Comparison of ENCODE assay signal across 17 mouse cellular contexts in genomic region chr11:60172074-60172473, GRCm38 (mm10). TPM values are rescaled to one million over a fixed set of nuclear protein-coding genes. Genes with fewer than 3 reads are reported as not detected.
DNase-seq lines count a peak whose midpoint lies in the region; ATAC-seq and TF ChIP-seq lines count a peak whose summit lies in the region.
"Had no signal": no experiment of that assay in that cellular context is flagged by ENCODE, and none has a peak within 500 bp of the region (broad histone marks: within the 10 kb centered on the region; RNA-seq: fewer than 3 reads in every experiment).

No protein-coding gene starts in this region.

- H3K27me3 ChIP-seq in heart, embryonic 10.5 days (ENCODE audit: insufficient read depth, poor library complexity, severe bottlenecking), result no peaks in the 10 kb centered on the region
- no peaks in the 10 kb centered on the region for H3K27me3 ChIP-seq in heart, embryonic 14.5 days (ENCODE audit: control insufficient read depth, insufficient read depth, low read length)
- no peaks in the 10 kb centered on the region for H3K27me3 ChIP-seq in stomach, embryonic 16.5 days (ENCODE audit: control insufficient read depth, insufficient read depth, low read length)
- no peaks in the 10 kb centered on the region for H3K27me3 ChIP-seq in thymus, adult 2 months (ENCODE audit: control insufficient read depth, insufficient read depth, low read length)

- no peak overlapping the region for H3K4me3 ChIP-seq in layer of hippocampus, adult 2 months
- no peak overlapping the region for H3K4me3 ChIP-seq in heart, embryonic 10.5 days
- no peak overlapping the region for H3K4me3 ChIP-seq in heart, embryonic 14.5 days (ENCODE audit: control insufficient read depth in 1 of 2, insufficient read depth in 1 of 2, low read depth in 1 of 2, low read length in 2 of 2)
- no peak overlapping the region for H3K4me3 ChIP-seq in stomach, embryonic 16.5 days (replicated peaks; ENCODE audit: low read length)
- H3K4me3 ChIP-seq in thymus, adult 2 months (ENCODE audit: control insufficient read depth, insufficient read depth, low read length), result no peak overlapping the region
- H3K4me3 ChIP-seq: hindbrain, embryonic 10.5 days; midbrain, embryonic 12.5 days had no signal

- no peak for ATAC-seq in heart, embryonic 14.5 days (ENCODE audit: insufficient number of reproducible peaks, insufficient read depth, low FRiP score, low read depth)
- ATAC-seq in stomach, embryonic 16.5 days (ENCODE audit: insufficient read depth, low FRiP score), result 0 out of 2 replicates have a peak, but pooled peaks have one; percentile 1

- TF ChIP-seq POLR2A in thymus, adult 2 months (IDR thresholded peaks at IDR 0.05; ENCODE audit: control insufficient read depth, extremely low read depth, insufficient read depth, low read length, poor library complexity), result no peak

- WGBS in heart, embryonic 10.5 days, result 73% methylated on average over 3 of the region's 3 CpGs
- WGBS in heart, embryonic 14.5 days, result 61% methylated on average over 3 of the region's 3 CpGs
- WGBS in stomach, embryonic 16.5 days, result 70% methylated on average over 3 of the region's 3 CpGs
- WGBS in thymus, adult 2 months, result 99% methylated on average over 3 of the region's 3 CpGs

- DNase-seq in layer of hippocampus, adult 2 months (ENCODE audit: low spot score in 2 of 2), result no peak
- no peak for DNase-seq in layer of hippocampus, postnatal 10 days (ENCODE audit: low spot score in 2 of 2)
- no peak for DNase-seq in heart, embryonic 10.5 days (ENCODE audit: low spot score)
- DNase-seq in cerebellum, postnatal 14 days, result no peak
- no peak for DNase-seq in thymus, adult 2 months
- DNase-seq: adrenal gland, postnatal 36 days; cerebellum, adult 9-10 months; gastrocnemius, postnatal 36 days; kidney, adult 11 months; kidney, postnatal 25 days; lung, adult 2 months; retina, postnatal 1 day had no signal

- no peaks in the 10 kb centered on the region for H3K9me3 ChIP-seq in heart, embryonic 10.5 days
- H3K9me3 ChIP-seq in heart, embryonic 14.5 days (ENCODE audit: control insufficient read depth, low read length), result no peaks in the 10 kb centered on the region
- no peaks in the 10 kb centered on the region for H3K9me3 ChIP-seq in stomach, embryonic 16.5 days (replicated peaks; ENCODE audit: control insufficient read depth, low read length)
- H3K9me3 ChIP-seq: hindbrain, embryonic 10.5 days; midbrain, embryonic 12.5 days had no signal

- no peak for TF ChIP-seq CTCF in layer of hippocampus, adult 2 months (conservative IDR thresholded peaks at IDR 0.05)
- no peak for TF ChIP-seq CTCF in thymus, adult 2 months (IDR thresholded peaks at IDR 0.05; ENCODE audit: borderline replicate concordance, control insufficient read depth, extremely low read depth, insufficient read depth, low read length, poor library complexity)

- peaks cover 16% of the 10 kb centered on the region; the same call in 1 of the 2 replicates for H3K36me3 ChIP-seq in heart, embryonic 10.5 days
- H3K36me3 ChIP-seq in heart, embryonic 14.5 days (ENCODE audit: control insufficient read depth, insufficient read depth, low read length), result peaks cover 3% of the 10 kb centered on the region; the same call in 1 of the 2 replicates
- H3K36me3 ChIP-seq in stomach, embryonic 16.5 days (ENCODE audit: control insufficient read depth, insufficient read depth, low read length), result no peaks in the 10 kb centered on the region
- no peaks in the 10 kb centered on the region for H3K36me3 ChIP-seq in thymus, adult 2 months (ENCODE audit: control insufficient read depth, insufficient read depth, low read length)
- H3K36me3 ChIP-seq: midbrain, embryonic 12.5 days had no signal

- no peak overlapping the region for H3K4me2 ChIP-seq in heart, embryonic 14.5 days (ENCODE audit: low read length)
- no peak overlapping the region for H3K4me2 ChIP-seq in stomach, embryonic 16.5 days (ENCODE audit: low read depth, low read length)
- H3K4me2 ChIP-seq: midbrain, embryonic 12.5 days had no signal

- H3K9ac ChIP-seq in heart, embryonic 14.5 days (ENCODE audit: low read length), result peak overlapping the region; percentile 7; the same call in 1 of the 2 replicates
- no peak overlapping the region for H3K9ac ChIP-seq in stomach, embryonic 16.5 days (ENCODE audit: low read length)
- H3K9ac ChIP-seq: midbrain, embryonic 12.5 days had no signal

- peak overlapping the region; percentile 11; the same call in 1 of the 2 replicates for H3K27ac ChIP-seq in layer of hippocampus, adult 2 months
- peak overlapping the region; percentile 52; the same call in 1 of the 2 replicates for H3K27ac ChIP-seq in heart, embryonic 10.5 days
- peak overlapping the region; percentile 28 to 59 for H3K27ac ChIP-seq in heart, embryonic 14.5 days (replicated peaks in 1 of 2; ENCODE audit: control insufficient read depth in 1 of 2, insufficient read depth in 1 of 2, low read depth in 2 of 2, low read length in 2 of 2)
- peak overlapping the region; percentile 46 for H3K27ac ChIP-seq in stomach, embryonic 16.5 days (ENCODE audit: low read length)
- no peak overlapping the region for H3K27ac ChIP-seq in thymus, adult 2 months (ENCODE audit: control insufficient read depth, insufficient read depth, low read length)
- H3K27ac ChIP-seq: hindbrain, embryonic 10.5 days; macrophage; midbrain, embryonic 12.5 days had no signal

- H3K4me1 ChIP-seq in heart, embryonic 10.5 days, result peaks cover 98% of the 10 kb centered on the region
- H3K4me1 ChIP-seq in heart, embryonic 14.5 days (ENCODE audit: control insufficient read depth in 2 of 2, insufficient read depth in 2 of 2, low read length in 2 of 2), result peaks cover 52 to 86% of the 10 kb centered on the region in 2 experiments
- H3K4me1 ChIP-seq in stomach, embryonic 16.5 days (ENCODE audit: control insufficient read depth, insufficient read depth, low read length), result peaks cover 82% of the 10 kb centered on the region
- H3K4me1 ChIP-seq in thymus, adult 2 months (replicated peaks; ENCODE audit: control insufficient read depth, insufficient read depth, low read length), result peaks cover 30% of the 10 kb centered on the region

RNA-seq across cellular contexts. Expression of gene Srebf1, which starts 50.3 kb away (rescaled TPM):
- total RNA-seq in layer of hippocampus, adult 2 months (2021), result 10 to 100 TPM; 64.2 to 70.8 TPM
- total RNA-seq in layer of hippocampus, postnatal 10 days (2021), result 10 to 100 TPM; 46.8 to 52.8 TPM
- polyA plus RNA-seq in heart, embryonic 10.5 days (2016; fragmentation: Nextera tagmentation; extraction: Ambion mirVana), result 38.2 and 40.3 TPM in 2 replicates
- polyA plus RNA-seq in heart, embryonic 14.5 days (2014; fragmentation: Nextera tagmentation; extraction: Ambion mirVana), result 37.9 and 45.3 TPM in 2 replicates
- 63.4 and 69.8 TPM in 2 replicates for polyA plus RNA-seq in stomach, embryonic 16.5 days (2015; fragmentation: Nextera tagmentation; extraction: Ambion mirVana)
- 466 and 519 TPM in 2 replicates for polyA plus RNA-seq in thymus, adult 2 months (2012; rRNA removed)
